Mouse (Mus musculus) C3H10T1/2 (cell line): ENCODE data around the gene Ly6c1. TPM values are rescaled to one million over a fixed set of nuclear protein-coding genes. Genes with fewer than 3 reads are reported as not detected.

Experiments used
- polyA plus RNA-seq, 2 experiments: library from polyadenylated mRNA; unstranded; fragments of >200 nt; fragmentation: generic; extraction: Trizol; gene quantifications; one replicate each; pipeline ENCODE4 v1.2.1; 2012; ENCODE audit warnings: missing spikeins in 2 of 2

Ly6c1 gene
- 100 to 1,000 TPM in 1 of 2 experiments, 10 to 100 TPM in 1; 82.2 to 222 TPM for polyA plus RNA-seq

GRCm38 (mm10) chr15:75048642-75049261, at the start of gene Ly6c1:
TSS of gene Ly6c1 (minus strand) at chr15:75048830.

Other genes with a start within 250 kb of the Ly6c1 start
- gene Gml2, start 229.8 kb downstream of the Ly6c1 start, polyA plus RNA-seq: not detected
- not detected for gene 2010109I03Rik, start 151.8 kb downstream of the Ly6c1 start, polyA plus RNA-seq
- under 1 TPM; 0.21 to 0.27 TPM for gene Ly6i, start 65.4 kb downstream of the Ly6c1 start, polyA plus RNA-seq
- 1,000 to 10,000 TPM in 1 of 2 experiments, 100 to 1,000 TPM in 1; 272 to 1,142 TPM for gene Ly6a, start 50.8 kb downstream of the Ly6c1 start, polyA plus RNA-seq
- 10 to 100 TPM; 20.3 to 66.1 TPM for gene Ly6c2, start 63.1 kb upstream of the Ly6c1 start, polyA plus RNA-seq
- not detected for gene Ly6g, start 106.4 kb upstream of the Ly6c1 start, polyA plus RNA-seq
- under 1 TPM; 0.05 to 0.51 TPM for gene BC025446, start 167.5 kb upstream of the Ly6c1 start, polyA plus RNA-seq
- gene Ly6f, start 219.6 kb upstream of the Ly6c1 start, polyA plus RNA-seq: 1 to 10 TPM in 1 of 2 experiments, under 1 TPM in 1; 0.19 to 3.0 TPM